Mouse (Mus musculus): ENCODE results near the gene Vcl. TPM values are rescaled to one million over a fixed set of nuclear protein-coding genes. Genes with fewer than 3 reads are reported as not detected.

Gene Vcl
- 36.4 and 38.8 TPM in 2 replicates for polyA plus RNA-seq (2015; fragmentation: Nextera tagmentation; extraction: Ambion mirVana)

- Histone ChIP-seq H3K36me3 (no peaks in the 10 kb centered on the region), H3K27me3 (no peaks in the 10 kb centered on the region), H3K9me3 (no peaks in the 10 kb centered on the region), H3K4me2 (peak within 1 kb of the TSS; percentile 86), H3K9ac (peak within 1 kb of the TSS; percentile 72), H3K4me1 (peaks cover 21% of the 10 kb centered on the region), H3K4me3 (peak within 1 kb of the TSS; percentile 72), H3K27ac (peak within 1 kb of the TSS; percentile 75)
- WGBS, result under 1% methylated on average over 89 of the region's 89 CpGs
- peak; percentile 99 for ATAC-seq (ENCODE audit: insufficient number of reproducible peaks, insufficient read depth, low FRiP score, low TSS enrichment, low read depth)
Observed at GRCm38 (mm10) chr14:20928848-20929745, at the start of gene Vcl. Gene Vcl (plus strand): TSS chr14:20929398.

- peaks cover 24% of the 10 kb centered on the region for H3K4me1 ChIP-seq
- H3K27ac ChIP-seq, result peak overlapping the region; percentile 68
- H3K9me3 ChIP-seq, result no peaks in the 10 kb centered on the region
- no peak overlapping the region for H3K4me3 ChIP-seq
- 0 out of 2 replicates have a peak overlapping the region, but pooled peaks have one; percentile 22 for H3K4me2 ChIP-seq
- H3K36me3 ChIP-seq, result no peaks in the 10 kb centered on the region
- WGBS, result 84% methylated on average over 5 of the region's 5 CpGs
- H3K27me3 ChIP-seq, result no peaks in the 10 kb centered on the region
- no peak for ATAC-seq (ENCODE audit: insufficient number of reproducible peaks, insufficient read depth, low FRiP score, low TSS enrichment, low read depth)
- H3K9ac ChIP-seq, result no peak overlapping the region
Observed at GRCm38 (mm10) chr14:20884691-20885090, 44.5 kb upstream of the Vcl start.

GRCm38 (mm10) chr14:20885091-20885888 lies 43.9 kb upstream of the Vcl start:
- H3K9ac ChIP-seq, result 0 out of 2 replicates have a peak overlapping the region, but pooled peaks have one; percentile 17
- 0 out of 2 replicates have a peak overlapping the region, but pooled peaks have one; percentile 22 for H3K4me2 ChIP-seq
- no peaks in the 10 kb centered on the region for H3K27me3 ChIP-seq
- no peak for ATAC-seq (ENCODE audit: insufficient number of reproducible peaks, insufficient read depth, low FRiP score, low TSS enrichment, low read depth)
- H3K4me3 ChIP-seq, result no peak overlapping the region
- no peaks in the 10 kb centered on the region for H3K36me3 ChIP-seq
- H3K27ac ChIP-seq, result peak overlapping the region; percentile 68
- WGBS, result 17% methylated on average over 10 of the region's 10 CpGs
- peaks cover 24% of the 10 kb centered on the region for H3K4me1 ChIP-seq
- no peaks in the 10 kb centered on the region for H3K9me3 ChIP-seq

GRCm38 (mm10) chr14:20886266-20886665 lies 42.9 kb upstream of the Vcl start:
- Histone ChIP-seq H3K9ac (no peak overlapping the region), H3K27ac (peak overlapping the region; percentile 68; the same call in 1 of the 2 replicates), H3K4me3 (no peak overlapping the region), H3K27me3 (no peaks in the 10 kb centered on the region), H3K36me3 (no peaks in the 10 kb centered on the region), H3K4me2 (no peak overlapping the region), H3K9me3 (no peaks in the 10 kb centered on the region), H3K4me1 (peaks cover 18% of the 10 kb centered on the region)
- WGBS, result 39% methylated on average over 4 of the region's 4 CpGs
- no peak for ATAC-seq (ENCODE audit: insufficient number of reproducible peaks, insufficient read depth, low FRiP score, low TSS enrichment, low read depth)

GRCm38 (mm10) chr14:20887541-20888085 lies 41.6 kb upstream of the Vcl start:
- H3K4me3 ChIP-seq, result no peak overlapping the region
- no peak overlapping the region for H3K27ac ChIP-seq
- 63% methylated on average over 7 of the region's 7 CpGs for WGBS
- no peaks in the 10 kb centered on the region for H3K9me3 ChIP-seq
- no peak overlapping the region for H3K4me2 ChIP-seq
- H3K27me3 ChIP-seq, result no peaks in the 10 kb centered on the region
- H3K4me1 ChIP-seq, result peaks cover 28% of the 10 kb centered on the region
- no peak for ATAC-seq (ENCODE audit: insufficient number of reproducible peaks, insufficient read depth, low FRiP score, low TSS enrichment, low read depth)
- H3K36me3 ChIP-seq, result no peaks in the 10 kb centered on the region
- H3K9ac ChIP-seq, result no peak overlapping the region

DNA sequence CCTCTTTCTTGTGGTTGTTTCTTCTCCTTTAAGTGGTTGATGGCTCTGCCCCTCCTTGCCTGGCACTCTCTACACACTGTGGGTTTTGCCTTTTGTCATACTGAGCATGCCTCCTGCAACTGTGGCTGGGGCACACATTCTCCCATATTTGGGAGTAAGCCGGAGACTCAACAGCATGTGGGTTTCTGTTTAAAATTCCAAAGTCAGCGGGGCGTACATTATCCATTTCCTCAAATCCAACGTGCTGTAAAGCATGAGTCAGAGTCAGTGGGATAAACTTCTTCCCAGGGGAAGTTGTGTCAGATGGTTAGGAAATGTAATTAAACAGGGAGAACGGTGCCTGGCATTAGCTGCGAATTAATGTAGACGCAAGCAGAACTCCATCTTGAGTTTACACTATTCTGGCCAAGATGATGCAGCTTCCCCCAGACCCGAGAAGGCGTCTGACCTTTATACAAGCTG lies 37.2 kb upstream of the Vcl start:
- Histone ChIP-seq H3K4me1 (peaks cover 23% of the 10 kb centered on the region), H3K36me3 (no peaks in the 10 kb centered on the region), H3K27ac (peak overlapping the region; percentile 70), H3K9ac (no peak overlapping the region), H3K4me2 (peak overlapping the region; percentile 21), H3K4me3 (no peak overlapping the region), H3K9me3 (no peaks in the 10 kb centered on the region), H3K27me3 (no peaks in the 10 kb centered on the region)
- 0 out of 2 replicates have a peak, but pooled peaks have one; percentile 43 for ATAC-seq (ENCODE audit: insufficient number of reproducible peaks, insufficient read depth, low FRiP score, low TSS enrichment, low read depth)
- 29% methylated on average over 9 of the region's 9 CpGs for WGBS

GRCm38 (mm10) chr14:20893815-20894214 lies 35.4 kb upstream of the Vcl start:
- H3K9ac ChIP-seq, result no peak overlapping the region
- no peak overlapping the region for H3K27ac ChIP-seq
- H3K9me3 ChIP-seq, result no peaks in the 10 kb centered on the region
- WGBS, result 52% methylated on average over 4 of the region's 4 CpGs
- H3K36me3 ChIP-seq, result no peaks in the 10 kb centered on the region
- H3K4me1 ChIP-seq, result peaks cover 23% of the 10 kb centered on the region
- no peak overlapping the region for H3K4me3 ChIP-seq
- H3K27me3 ChIP-seq, result no peaks in the 10 kb centered on the region
- H3K4me2 ChIP-seq, result no peak overlapping the region
- no peak for ATAC-seq (ENCODE audit: insufficient number of reproducible peaks, insufficient read depth, low FRiP score, low TSS enrichment, low read depth)

DNA sequence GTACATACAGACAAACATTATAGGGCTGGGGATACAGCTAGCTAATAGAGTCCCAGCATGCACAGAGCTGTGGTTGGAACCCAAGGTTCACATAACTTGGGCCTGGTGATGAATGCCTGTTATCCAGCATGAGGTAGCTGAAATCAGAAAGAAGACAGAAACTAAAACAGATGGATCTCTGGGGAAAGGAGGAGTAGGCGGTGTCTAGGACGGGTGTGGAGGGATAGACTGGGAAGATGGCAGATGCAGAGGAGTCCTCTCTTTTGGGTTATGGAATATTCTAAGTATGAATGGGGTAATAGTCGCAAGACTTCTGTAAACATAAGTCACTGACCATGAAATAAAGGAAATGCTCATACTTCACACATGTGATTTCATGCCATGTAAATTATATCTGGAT lies 27.9 kb upstream of the Vcl start:
- H3K27ac ChIP-seq, result no peak overlapping the region
- no peak overlapping the region for H3K9ac ChIP-seq
- no peaks in the 10 kb centered on the region for H3K4me1 ChIP-seq
- H3K4me3 ChIP-seq, result no peak overlapping the region
- H3K27me3 ChIP-seq, result no peaks in the 10 kb centered on the region
- H3K36me3 ChIP-seq, result no peaks in the 10 kb centered on the region
- ATAC-seq (ENCODE audit: insufficient number of reproducible peaks, insufficient read depth, low FRiP score, low TSS enrichment, low read depth), result no peak
- no peak overlapping the region for H3K4me2 ChIP-seq
- no peaks in the 10 kb centered on the region for H3K9me3 ChIP-seq
- 83% methylated on average over 3 of the region's 3 CpGs for WGBS

GRCm38 (mm10) chr14:20903137-20903536 lies 26.1 kb upstream of the Vcl start:
- Histone ChIP-seq H3K27me3 (no peaks in the 10 kb centered on the region), H3K36me3 (no peaks in the 10 kb centered on the region), H3K9me3 (no peaks in the 10 kb centered on the region), H3K4me3 (no peak overlapping the region), H3K27ac (no peak overlapping the region), H3K4me2 (no peak overlapping the region), H3K9ac (no peak overlapping the region), H3K4me1 (no peaks in the 10 kb centered on the region)
- WGBS, result 80% methylated on average over 6 of the region's 6 CpGs
- ATAC-seq (ENCODE audit: insufficient number of reproducible peaks, insufficient read depth, low FRiP score, low TSS enrichment, low read depth), result no peak

DNA sequence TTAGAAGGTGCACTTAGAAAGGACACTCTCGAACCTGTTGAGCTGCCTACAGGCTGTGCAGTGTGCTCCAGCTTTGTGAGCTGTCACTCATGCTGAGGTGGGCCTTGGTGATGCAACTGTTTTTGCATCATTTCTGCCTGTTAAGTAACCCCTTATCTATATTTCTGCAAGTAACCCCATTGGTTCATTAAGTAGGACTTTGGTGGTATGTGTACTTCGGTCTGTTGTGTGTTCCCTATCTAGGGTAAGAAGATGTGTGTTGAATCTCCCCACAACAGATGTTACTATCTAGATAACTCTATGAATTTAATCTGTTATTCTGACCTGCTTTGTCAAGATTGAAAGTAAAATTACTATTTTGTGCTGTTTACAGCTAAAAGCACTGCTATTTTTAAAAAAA lies 17.4 kb upstream of the Vcl start:
- H3K9ac ChIP-seq, result no peak overlapping the region
- H3K27me3 ChIP-seq, result no peaks in the 10 kb centered on the region
- H3K4me3 ChIP-seq, result no peak overlapping the region
- no peak overlapping the region for H3K4me2 ChIP-seq
- H3K9me3 ChIP-seq, result no peaks in the 10 kb centered on the region
- H3K4me1 ChIP-seq, result no peaks in the 10 kb centered on the region
- H3K27ac ChIP-seq, result no peak overlapping the region
- no peak for ATAC-seq (ENCODE audit: insufficient number of reproducible peaks, insufficient read depth, low FRiP score, low TSS enrichment, low read depth)
- H3K36me3 ChIP-seq, result no peaks in the 10 kb centered on the region
- 78% methylated on average over 2 of the region's 2 CpGs for WGBS

GRCm38 (mm10) chr14:20914415-20914814 lies 14.8 kb upstream of the Vcl start:
- H3K9ac ChIP-seq, result no peak overlapping the region
- WGBS, result 50% methylated on average over 2 of the region's 2 CpGs
- H3K27ac ChIP-seq, result no peak overlapping the region
- no peak overlapping the region for H3K4me3 ChIP-seq
- H3K4me1 ChIP-seq, result no peaks in the 10 kb centered on the region
- H3K27me3 ChIP-seq, result no peaks in the 10 kb centered on the region
- no peak for ATAC-seq (ENCODE audit: insufficient number of reproducible peaks, insufficient read depth, low FRiP score, low TSS enrichment, low read depth)
- H3K4me2 ChIP-seq, result no peak overlapping the region
- H3K36me3 ChIP-seq, result no peaks in the 10 kb centered on the region
- H3K9me3 ChIP-seq, result no peaks in the 10 kb centered on the region

Data from embryonic facial prominence, embryonic 13.5 days (tissue).